Mouse (Mus musculus) kidney, adult 10 weeks (tissue): ENCODE data around the gene Zbtb1. TPM values are rescaled to one million over a fixed set of nuclear protein-coding genes. Genes with fewer than 3 reads are reported as not detected.

Experiments used
- polyA plus RNA-seq: library from polyadenylated mRNA; stranded (reverse); fragments of 350-450 nt; fragmentation: Illumina TruSeq; extraction: RNeasy Lipid Tissue Mini Kit (QIAGEN cat#74804); gene quantifications from one replicate; pipeline ENCODE4 v1.2.3, GENCODE M21; 2014; ENCODE audit warnings: low read depth, low replicate concordance

Gene Zbtb1
- polyA plus RNA-seq: 8.0 TPM

GRCm38 (mm10) chr12:76369978-76370830 lies at the start of gene Zbtb1:
Zbtb1 (plus strand) TSS chr12:76370266.

GRCm38 (mm10) chr12:76324679-76325431 lies 45.2 kb upstream of the Zbtb1 start, which contains the start of gene Akap5:
Akap5 (plus strand) TSS chr12:76324891.

GRCm38 (mm10) chr12:76369206-76369977 lies 674 bp upstream of the Zbtb1 start, which contains the start of gene Zbtb25:
Zbtb25 (minus strand) TSS chr12:76369602.

GRCm38 (mm10) chr12:76403886-76404537 lies 33.9 kb downstream of the Zbtb1 start, which contains the start of gene Hspa2:
Hspa2 (plus strand) TSS chr12:76404176.

GRCm38 (mm10) chr12:76417433-76417854 lies 47.4 kb downstream of the Zbtb1 start, which contains the start of gene Ppp1r36:
Ppp1r36 (plus strand) TSS chr12:76417538.

Other genes with a start within 250 kb of the Zbtb1 start
- gene Esr2, start 193.0 kb upstream of the Zbtb1 start, polyA plus RNA-seq: 0.12 TPM
- not detected for gene Tex21, start 123.5 kb upstream of the Zbtb1 start, polyA plus RNA-seq
- gene Mthfd1, start 115.0 kb upstream of the Zbtb1 start, polyA plus RNA-seq: 102 TPM
- gene Akap5, start 45.4 kb upstream of the Zbtb1 start, polyA plus RNA-seq: 0.40 TPM
- gene Zbtb25, start 664 bp upstream of the Zbtb1 start, polyA plus RNA-seq: 14.6 TPM
- 5.1 TPM for gene Hspa2, start 33.9 kb downstream of the Zbtb1 start, polyA plus RNA-seq
- 0.49 TPM for gene Ppp1r36, start 47.3 kb downstream of the Zbtb1 start, polyA plus RNA-seq
- gene Plekhg3, start 160.6 kb downstream of the Zbtb1 start, polyA plus RNA-seq: 8.4 TPM